In genomic region chr15:82695238-82695637, GRCm38 (mm10) we compare ENCODE assay signal across 15 mouse cellular contexts.
"Had no signal": no experiment of that assay in that cellular context is flagged by ENCODE, and none has a peak within 500 bp of the region (broad histone marks: within the 10 kb centered on the region; RNA-seq: fewer than 3 reads in every experiment).

No protein-coding gene starts in this region.

- DNase-seq: kidney, adult 11 months; kidney, postnatal 36 days; liver, embryonic 13.5 days; lung, adult 2 months; lung, postnatal 14 days; lung, postnatal 4 days; midbrain, embryonic 14.5 days; thymus, adult 2 months; thymus, postnatal 14 days; thymus, postnatal 4 days had no signal

- H3K9me3 ChIP-seq: intestine, embryonic 15.5 days; limb, embryonic 10.5 days; liver, embryonic 13.5 days had no signal

- H3K36me3 ChIP-seq: intestine, embryonic 15.5 days; limb, embryonic 10.5 days; limb, embryonic 13.5 days; liver, embryonic 13.5 days had no signal

- H3K4me3 ChIP-seq: intestine, embryonic 15.5 days; limb, embryonic 10.5 days; limb, embryonic 13.5 days; liver, embryonic 13.5 days had no signal

- H3K4me1 ChIP-seq: limb, embryonic 10.5 days; limb, embryonic 13.5 days had no signal

- H3K27ac ChIP-seq: intestine, embryonic 15.5 days; kidney, postnatal 0 days; limb, embryonic 10.5 days; limb, embryonic 13.5 days had no signal

- H3K4me2 ChIP-seq: intestine, embryonic 15.5 days; limb, embryonic 13.5 days; liver, embryonic 13.5 days; midbrain, embryonic 11.5 days had no signal

- H3K27me3 ChIP-seq: intestine, embryonic 15.5 days; limb, embryonic 13.5 days; liver, embryonic 13.5 days had no signal

- ATAC-seq: intestine, embryonic 15.5 days had no signal

- H3K9ac ChIP-seq: intestine, embryonic 15.5 days; limb, embryonic 13.5 days; liver, embryonic 13.5 days had no signal
